Comparison of ENCODE assay signal across 9 mouse cellular contexts in genomic region chr11:95223473-95223872, GRCm38 (mm10). TPM values are rescaled to one million over a fixed set of nuclear protein-coding genes. Genes with fewer than 3 reads are reported as not detected.
DNase-seq lines count a peak whose midpoint lies in the region; ATAC-seq and TF ChIP-seq lines count a peak whose summit lies in the region.
"Had no signal": no experiment of that assay in that cellular context is flagged by ENCODE, and none has a peak within 500 bp of the region (broad histone marks: within the 10 kb centered on the region; RNA-seq: fewer than 3 reads in every experiment).

No protein-coding gene starts in this region.

- TF ChIP-seq POLR2A in small intestine, adult 2 months (IDR thresholded peaks at IDR 0.05; ENCODE audit: low read depth, low read length) = no peak

- peak overlapping the region; percentile 74 for H3K4me2 ChIP-seq in forebrain, postnatal 0 days (ENCODE audit: low read depth)

- H3K9me3 ChIP-seq in forebrain, postnatal 0 days (ENCODE audit: low read length) = no peaks in the 10 kb centered on the region

- no peak for TF ChIP-seq CTCF in forebrain, postnatal 0 days (IDR thresholded peaks at IDR 0.05; ENCODE audit: low read depth)
- TF ChIP-seq CTCF in small intestine, adult 2 months (IDR thresholded peaks at IDR 0.05; ENCODE audit: extremely low read depth, insufficient read length, insufficient replicate concordance, low read depth, low read length) = no peak

- peak overlapping the region; percentile 35 for H3K4me3 ChIP-seq in forebrain, postnatal 0 days (ENCODE audit: low read depth, low read length)
- H3K4me3 ChIP-seq in small intestine, adult 2 months (ENCODE audit: low read depth, low read length) = peak overlapping the region; percentile 12; the same call in 1 of the 2 replicates

- H3K27me3 ChIP-seq in forebrain, postnatal 0 days (ENCODE audit: insufficient read depth, low read length) = peaks cover 6% of the 10 kb centered on the region; the same call in 1 of the 2 replicates
- peaks cover 21% of the 10 kb centered on the region for H3K27me3 ChIP-seq in small intestine, adult 2 months (ENCODE audit: control insufficient read depth, insufficient read depth, low read length)

- H3K4me1 ChIP-seq in forebrain, postnatal 0 days (ENCODE audit: insufficient read depth) = 0 out of 2 replicates have a peak, but pooled peaks cover 6% of the 10 kb centered on the region
- H3K4me1 ChIP-seq in small intestine, adult 2 months (ENCODE audit: control insufficient read depth, insufficient read depth, insufficient read length, low read length) = peaks cover 9% of the 10 kb centered on the region

- H3K27ac ChIP-seq in forebrain, postnatal 0 days (ENCODE audit: low read depth, low read length) = no peak overlapping the region
- no peak overlapping the region for H3K27ac ChIP-seq in small intestine, adult 2 months (ENCODE audit: insufficient read depth, low read depth, low read length)

- under 1% methylated on average over 31 of the region's 31 CpGs for WGBS in forebrain, postnatal 0 days
- 1% methylated on average over 31 of the region's 31 CpGs for WGBS in small intestine, adult 2 months

- DNase-seq in adrenal gland, adult 18-20 months (ENCODE audit: low spot score in 2 of 2) = peak; percentile 19 to 29
- no peak for DNase-seq in adrenal gland, postnatal 4 days (ENCODE audit: low spot score in 2 of 2)
- DNase-seq in R1 (ENCODE audit: low read depth, low spot score) = peak; percentile 82
- DNase-seq in forebrain, postnatal 0 days = peak; percentile 44
- peak; percentile 39 for DNase-seq in kidney, adult 18-20 months
- DNase-seq in lung, adult 18-20 months = peak; percentile 33 to 66
- DNase-seq in natural killer cell, adult 2 months (ENCODE audit: low spot score in 2 of 2) = no peak

- ATAC-seq in forebrain, postnatal 0 days = peak; percentile 34; the same call in 1 of the 2 replicates

- no peaks in the 10 kb centered on the region for H3K36me3 ChIP-seq in forebrain, postnatal 0 days (ENCODE audit: insufficient read depth)
- H3K36me3 ChIP-seq in small intestine, adult 2 months (ENCODE audit: control insufficient read depth, insufficient read depth, low read length) = no peaks in the 10 kb centered on the region

- peak overlapping the region; percentile 52 for H3K9ac ChIP-seq in forebrain, postnatal 0 days

RNA-seq across cellular contexts. Expression of gene Tac4, which starts 37.9 kb away (rescaled TPM):
- total RNA-seq in adrenal gland, adult 18-20 months (2021) = not detected
- total RNA-seq in adrenal gland, postnatal 4 days (2021) = under 1 TPM in 1 of 2 experiments, not detected in 1; 0.22 TPM
- not detected in 2 replicates for total RNA-seq in forebrain, postnatal 0 days (2014; rRNA removed)
- not detected in 2 replicates for polyA plus RNA-seq in forebrain, postnatal 0 days (2015; fragmentation: Nextera tagmentation; extraction: Ambion mirVana)
- 0.24 TPM in 1 of 2 replicates, not detected in the other for polyA plus RNA-seq in small intestine, adult 2 months (2012; rRNA removed)
- polyA plus RNA-seq: cortical plate, adult 2 months had no signal

Comparison
In these comparisons a context has a peak if more than half of its experiments do, and no peak if none do; other contexts are left out.
1. DNase-seq: peak in adrenal gland, adult 18-20 months (2 of 2), R1 (single experiment), forebrain, postnatal 0 days (single experiment), kidney, adult 18-20 months (single experiment) and lung, adult 18-20 months (2 of 2); none in adrenal gland, postnatal 4 days (0 of 2) and natural killer cell, adult 2 months (0 of 2).